Mouse (Mus musculus) C2C12 (cell line): ENCODE measurements around the gene Fam174b.

Experiments
- CTCF ChIP-seq: IDR thresholded peaks from one replicate; pipeline ENCODE4 v1.5.1; 2011; ENCODE audit not compliant: control insufficient read depth, insufficient read depth, insufficient read length
- FOSL1 ChIP-seq: IDR thresholded peaks from one replicate; pipeline ENCODE4 v1.8.0; 2011; ENCODE audit warnings: mild to moderate bottlenecking, low read length; ENCODE audit not compliant: poor library complexity, insufficient read depth, severe bottlenecking
- MYOG ChIP-seq: IDR thresholded peaks from one replicate; pipeline ENCODE4 v1.6.1; 2011; ENCODE audit not compliant: control insufficient read depth, insufficient read length; ENCODE audit errors: extremely low read depth
- USF1 ChIP-seq: IDR thresholded peaks from one replicate; pipeline ENCODE4 v1.6.1; 2011; ENCODE audit warnings: low read depth, mild to moderate bottlenecking, control low read depth, moderate library complexity

DNA sequence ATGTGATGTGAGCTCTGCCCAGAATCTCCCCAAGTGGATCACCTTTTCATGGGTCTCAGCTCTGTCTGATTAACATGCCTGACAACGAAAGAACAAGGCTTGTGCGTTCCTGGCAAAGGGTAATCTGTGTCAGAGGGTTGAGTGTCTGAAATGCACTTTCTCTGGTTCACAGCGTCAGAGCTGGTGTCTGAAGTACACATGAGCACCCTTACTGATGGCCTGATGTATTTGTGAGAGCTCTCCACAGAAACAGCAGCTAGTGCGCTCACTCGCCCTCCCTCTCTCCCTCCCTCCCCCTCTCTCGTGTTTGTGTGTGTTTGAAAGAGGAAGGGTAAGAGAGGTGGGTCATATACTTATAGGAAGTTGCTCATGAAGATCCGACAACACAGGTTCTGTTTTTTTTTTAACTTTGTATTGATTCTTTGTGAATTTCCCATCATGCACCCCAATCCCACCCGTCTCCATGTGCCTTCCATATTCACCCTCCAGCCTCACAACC is 21.6 kb downstream of the Fam174b start:
- TF ChIP-seq CTCF (no peak), USF1 (no peak), MYOG (no peak), FOSL1 (no peak)
